In genomic region chr12:91831410-91831809, GRCm38 (mm10) we compare ENCODE assay signal across 24 mouse cellular contexts.
"Had no signal": no experiment of that assay in that cellular context is flagged by ENCODE, and none has a peak within 500 bp of the region (broad histone marks: within the 10 kb centered on the region; RNA-seq: fewer than 3 reads in every experiment).

No protein-coding gene starts in this region.

- H3K27ac ChIP-seq: kidney, embryonic 15.5 days; left cerebral cortex, adult 2 months; limb, embryonic 10.5 days; limb, embryonic 13.5 days; liver, embryonic 12.5 days; liver, embryonic 15.5 days; midbrain, embryonic 12.5 days; neural tube, embryonic 12.5 days; neural tube, embryonic 15.5 days; stomach, postnatal 0 days had no signal

- H3K9ac ChIP-seq: kidney, embryonic 15.5 days; limb, embryonic 13.5 days; liver, embryonic 12.5 days; liver, embryonic 15.5 days; midbrain, embryonic 12.5 days; neural tube, embryonic 12.5 days; neural tube, embryonic 15.5 days had no signal

- H3K4me1 ChIP-seq: kidney, embryonic 15.5 days; limb, embryonic 13.5 days; liver, embryonic 12.5 days; liver, embryonic 15.5 days; midbrain, embryonic 12.5 days; neural tube, embryonic 12.5 days; neural tube, embryonic 15.5 days had no signal

- DNase-seq: kidney, adult 8-10 months; kidney, postnatal 10 days; kidney, postnatal 36 days; layer of hippocampus, postnatal 36 days; liver; lung, adult 18-20 months; lung, postnatal 14 days; lung, postnatal 4 days; right cerebral cortex, adult 18-20 months; right cerebral cortex, postnatal 14 days; right cerebral cortex, postnatal 4 days; thymus, adult 2 months; thymus, postnatal 14 days; thymus, postnatal 4 days had no signal

- H3K9me3 ChIP-seq: kidney, embryonic 15.5 days; limb, embryonic 10.5 days; limb, embryonic 13.5 days; liver, embryonic 12.5 days; liver, embryonic 15.5 days; midbrain, embryonic 12.5 days; neural tube, embryonic 12.5 days; neural tube, embryonic 15.5 days had no signal

- ATAC-seq: liver, embryonic 12.5 days had no signal

- H3K4me3 ChIP-seq: kidney, embryonic 15.5 days; left cerebral cortex, adult 2 months; limb, embryonic 10.5 days; limb, embryonic 13.5 days; liver, embryonic 12.5 days; liver, embryonic 15.5 days; midbrain, embryonic 12.5 days; neural tube, embryonic 12.5 days; neural tube, embryonic 15.5 days had no signal

- H3K27me3 ChIP-seq: kidney, embryonic 15.5 days; limb, embryonic 13.5 days; liver, embryonic 12.5 days; liver, embryonic 15.5 days; midbrain, embryonic 12.5 days; neural tube, embryonic 12.5 days; neural tube, embryonic 15.5 days had no signal

- H3K4me2 ChIP-seq: kidney, embryonic 15.5 days; limb, embryonic 13.5 days; liver, embryonic 12.5 days; liver, embryonic 15.5 days; midbrain, embryonic 12.5 days; neural tube, embryonic 12.5 days; neural tube, embryonic 15.5 days had no signal
